Mouse (Mus musculus): Measurements from ENCODE around the gene Rapgef5.

The Rapgef5 gene

DNA sequence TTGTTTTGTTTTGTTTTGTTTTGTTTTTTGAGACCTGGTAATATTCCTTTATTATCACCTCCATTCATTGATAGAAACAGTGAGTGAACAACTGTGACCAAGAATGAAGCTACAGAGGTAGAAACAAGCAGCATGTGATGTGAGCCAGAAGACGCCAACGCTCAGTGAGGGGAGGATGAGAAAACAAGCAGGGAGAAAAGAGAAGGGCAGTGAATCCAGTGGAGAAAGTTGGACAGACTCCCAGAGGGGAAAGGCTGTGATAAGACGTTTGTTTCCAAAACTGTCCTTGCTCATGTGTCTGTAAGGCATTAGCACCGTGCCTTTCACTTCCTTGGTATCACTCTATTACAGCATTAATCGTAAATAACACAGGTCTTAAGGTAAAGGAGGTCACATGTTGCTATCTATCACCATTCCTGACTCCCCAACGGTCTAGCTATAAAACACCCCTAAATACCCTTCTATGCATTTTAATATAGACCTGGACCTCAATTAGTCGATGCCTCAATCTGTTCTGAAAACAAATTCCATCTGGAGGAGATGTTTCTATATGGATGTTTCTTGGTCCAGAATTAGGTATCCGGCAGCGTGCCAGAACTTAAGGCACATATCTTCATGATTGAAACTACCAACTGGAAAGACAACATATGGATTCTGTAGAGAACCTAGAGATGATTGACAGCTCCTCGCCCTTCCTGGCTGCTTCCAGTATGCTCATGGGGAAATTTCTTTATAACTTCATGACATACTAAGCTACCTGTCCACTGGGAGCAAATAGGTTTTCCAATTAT, 153.5 kb downstream of the Rapgef5 start:
- 51% methylated on average over 10 of the region's 10 CpGs for WGBS

- 57% methylated on average over 2 of the region's 2 CpGs for WGBS
Measured at GRCm38 (mm10) chr12:117673188-117673587, 156.9 kb downstream of the Rapgef5 start.

- WGBS = 96% methylated on average over 2 of the region's 2 CpGs
Measured at GRCm38 (mm10) chr12:117674511-117674910, 158.2 kb downstream of the Rapgef5 start.

- WGBS = 92% methylated on average over 4 of the region's 4 CpGs
Measured at GRCm38 (mm10) chr12:117676265-117676664, 160.0 kb downstream of the Rapgef5 start.

GRCm38 (mm10) chr12:117678916-117679315, 162.6 kb downstream of the Rapgef5 start:
- WGBS = 49% methylated on average over 3 of the region's 3 CpGs

GRCm38 (mm10) chr12:117679795-117680194, 163.5 kb downstream of the Rapgef5 start:
- WGBS = 70% methylated on average over 4 of the region's 4 CpGs

DNA sequence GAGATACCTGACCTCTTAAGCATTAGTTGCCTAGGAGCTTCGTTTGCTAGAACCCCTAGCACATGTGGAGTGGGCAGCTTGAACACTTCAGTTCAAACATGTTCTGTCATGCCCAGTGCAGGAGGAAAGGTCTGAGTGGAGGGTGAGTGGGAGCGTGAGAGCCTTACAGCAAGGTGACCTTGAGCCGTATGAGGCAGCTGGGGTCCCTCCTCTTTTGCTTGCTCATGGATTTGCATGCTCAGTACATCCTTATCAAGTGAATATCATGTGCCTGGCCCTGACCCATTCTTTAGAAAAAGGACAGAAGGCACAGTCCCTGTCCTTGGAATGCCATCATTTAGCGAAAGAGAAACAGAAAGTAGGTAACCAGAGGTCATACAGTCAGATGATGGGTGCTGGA, 165.0 kb downstream of the Rapgef5 start:
- 87% methylated on average over 4 of the region's 4 CpGs for WGBS

DNA sequence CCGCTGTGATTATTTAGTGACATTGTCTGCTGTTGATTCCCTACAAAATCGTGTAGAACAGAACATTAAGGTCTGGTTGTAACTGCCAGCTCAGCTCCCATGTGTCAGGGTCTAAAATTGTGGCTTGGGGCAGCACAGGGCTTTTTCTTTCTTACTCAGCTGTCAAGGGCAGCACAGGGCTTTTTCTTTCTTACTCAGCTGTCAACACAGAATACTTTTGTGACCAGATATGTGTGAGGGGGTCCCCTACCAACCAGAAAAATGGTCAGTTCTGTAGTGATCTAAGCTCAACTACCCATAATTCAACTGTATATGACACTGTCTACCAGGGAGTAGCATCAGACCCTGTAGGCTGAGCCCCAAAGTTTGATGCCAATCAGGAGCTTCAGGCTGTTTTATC, 167.1 kb downstream of the Rapgef5 start:
- 67% methylated on average over 2 of the region's 2 CpGs for WGBS

- WGBS = 83% methylated on average over 3 of the region's 3 CpGs
Measured at GRCm38 (mm10) chr12:117683984-117684383, 167.7 kb downstream of the Rapgef5 start.

- 45% methylated on average over 3 of the region's 3 CpGs for WGBS
Measured at GRCm38 (mm10) chr12:117684788-117685187, 168.5 kb downstream of the Rapgef5 start.

GRCm38 (mm10) chr12:117686732-117687131, 170.5 kb downstream of the Rapgef5 start:
- 87% methylated on average over 3 of the region's 3 CpGs for WGBS

DNA sequence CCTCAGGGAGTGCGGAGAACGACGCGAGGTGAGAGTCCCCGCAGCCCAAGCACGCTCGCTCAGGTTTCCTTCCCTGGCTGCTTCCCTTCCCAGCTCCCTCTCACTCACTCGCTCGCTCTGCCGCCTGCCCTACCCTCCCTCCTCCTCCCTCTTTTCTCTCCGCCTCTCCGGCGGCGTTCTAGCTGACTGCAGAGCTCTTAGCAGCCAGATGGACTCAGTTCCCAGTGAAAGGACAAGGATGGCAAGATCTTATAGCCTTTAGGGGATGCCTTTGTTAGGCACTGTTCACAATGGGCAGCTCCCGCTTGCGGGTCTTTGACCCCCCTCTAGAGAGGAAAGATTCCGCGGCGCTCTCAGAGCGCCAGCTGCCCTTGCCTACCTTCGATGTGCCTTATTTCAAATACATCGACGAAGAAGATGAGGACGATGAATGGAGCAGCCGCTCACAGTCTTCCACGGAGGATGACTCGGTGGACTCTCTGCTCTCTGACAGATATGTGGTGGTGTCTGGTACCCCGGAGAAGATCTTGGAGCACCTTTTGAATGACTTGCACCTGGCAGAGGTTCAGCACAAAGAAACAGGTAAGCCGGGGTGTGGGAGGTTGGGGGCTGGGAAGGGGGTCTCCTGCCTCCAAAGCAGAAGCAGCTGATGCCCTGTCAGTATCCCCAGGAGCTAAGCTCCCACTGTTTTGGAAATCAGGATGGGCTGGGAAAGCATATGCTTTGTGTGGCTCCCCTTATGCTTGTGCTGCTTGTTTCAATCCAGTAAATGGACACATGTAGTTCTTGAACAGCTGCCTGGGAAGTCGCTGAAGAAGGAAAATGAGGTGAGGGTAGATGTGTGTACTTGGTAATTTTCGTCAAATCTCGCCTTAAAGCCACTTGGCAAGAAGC, 172.6 kb downstream of the Rapgef5 start:
- whole genome bisulfite sequencing = 14% methylated on average over 32 of the region's 32 CpGs

DNA sequence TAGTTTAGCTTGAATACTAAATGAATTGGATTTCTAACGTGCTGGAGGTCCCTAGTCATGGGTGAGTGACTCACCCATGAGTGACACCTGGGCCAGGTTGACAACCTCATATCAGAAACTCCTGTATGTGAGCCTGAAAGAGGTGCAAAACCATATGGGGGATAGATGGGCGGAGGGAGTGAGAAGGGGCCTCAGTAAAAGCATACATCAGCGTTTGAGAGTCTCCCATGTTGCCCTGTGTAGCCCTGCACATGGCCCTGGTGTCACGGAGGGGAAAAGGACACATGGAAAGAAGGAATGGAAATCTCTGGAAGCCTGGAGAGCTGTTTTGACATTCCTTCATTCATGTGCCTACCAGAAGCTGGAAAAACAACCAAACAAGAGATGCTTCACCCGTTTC, 175.1 kb downstream of the Rapgef5 start:
- WGBS = 42% methylated on average over 5 of the region's 5 CpGs

GRCm38 (mm10) chr12:117692775-117693174, 176.5 kb downstream of the Rapgef5 start:
- WGBS = 57% methylated on average over 1 of the region's 1 CpGs

DNA sequence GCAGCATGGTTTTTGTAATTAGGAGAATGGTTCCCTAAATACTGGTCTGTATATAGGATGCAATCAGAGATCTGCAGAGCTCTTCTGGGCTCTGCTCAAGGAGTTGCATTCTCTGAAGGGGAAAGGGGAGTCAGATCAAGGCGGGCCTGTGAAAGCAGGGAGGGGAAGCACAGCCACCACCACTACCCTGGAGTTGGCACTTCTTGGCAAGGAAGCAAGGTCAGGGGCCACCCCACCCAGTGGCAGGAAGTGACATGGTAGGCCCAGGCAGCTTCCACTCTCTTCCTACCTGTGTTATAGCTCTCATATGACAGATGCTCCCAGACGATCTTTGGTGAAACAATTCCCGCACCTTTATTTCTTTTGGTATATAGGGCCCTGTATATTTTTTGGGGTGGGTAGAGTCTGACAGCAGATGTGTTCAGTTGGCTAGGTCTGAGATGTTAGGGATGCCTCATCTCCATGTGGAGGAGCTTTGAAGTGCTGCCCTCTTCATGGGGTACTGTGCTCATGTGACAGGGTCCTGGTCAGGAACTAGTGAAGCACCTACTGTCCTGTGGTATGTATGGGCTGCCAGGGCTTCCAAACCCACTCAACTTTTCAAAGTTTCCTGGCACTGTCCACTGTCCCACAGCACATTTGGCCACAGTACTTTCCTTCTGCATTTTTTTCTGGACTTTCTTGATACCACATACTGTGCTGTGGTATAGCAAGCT, 183.8 kb downstream of the Rapgef5 start:
- 86% methylated on average over 3 of the region's 3 CpGs for WGBS

DNA sequence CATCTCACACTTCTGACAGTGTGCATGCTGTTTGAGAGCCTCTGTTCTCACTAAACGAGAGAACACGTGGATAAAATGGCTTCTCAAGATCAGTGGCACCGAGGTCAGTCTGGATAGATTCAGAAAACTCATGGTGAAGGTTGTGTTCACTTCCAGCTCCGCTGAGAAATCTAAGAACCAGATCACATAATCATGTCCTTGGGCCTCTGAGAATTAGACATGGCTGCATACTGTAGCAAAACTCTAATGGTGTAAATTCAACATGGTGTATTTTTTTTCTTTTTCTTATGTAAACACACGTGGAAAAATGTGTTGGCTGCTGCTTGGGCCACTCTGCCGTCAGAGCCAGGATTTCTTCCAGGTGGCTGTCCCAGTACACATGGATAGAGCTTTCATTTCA, 184.6 kb downstream of the Rapgef5 start:
- 72% methylated on average over 6 of the region's 6 CpGs for WGBS

GRCm38 (mm10) chr12:117702291-117702690, 186.0 kb downstream of the Rapgef5 start:
- 88% methylated on average over 8 of the region's 8 CpGs for WGBS

GRCm38 (mm10) chr12:117702928-117703327, 186.6 kb downstream of the Rapgef5 start:
- WGBS = 60% methylated on average over 9 of the region's 9 CpGs

GRCm38 (mm10) chr12:117703413-117703812, 187.1 kb downstream of the Rapgef5 start:
- 38% methylated on average over 2 of the region's 2 CpGs for WGBS

DNA sequence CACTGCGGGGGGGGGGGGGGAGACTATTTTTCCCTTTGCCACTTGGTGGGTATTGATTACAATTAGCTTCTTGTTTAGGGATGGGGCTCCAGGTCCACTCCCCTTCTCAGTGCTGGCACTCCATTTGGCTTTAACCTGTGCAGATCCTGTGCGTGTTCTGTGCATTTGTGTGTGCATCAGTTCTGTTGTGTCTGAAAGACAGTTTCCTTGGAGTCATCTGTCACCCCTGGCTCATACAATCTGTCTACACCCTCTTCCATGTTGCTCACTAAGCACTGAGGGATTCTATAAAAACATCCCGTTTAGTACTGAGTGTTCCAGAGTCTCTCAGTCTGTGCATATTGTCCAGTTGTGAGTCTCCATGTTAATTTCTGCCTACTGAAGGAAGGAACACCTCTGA, 189.0 kb downstream of the Rapgef5 start:
- WGBS = 59% methylated on average over 3 of the region's 3 CpGs

GRCm38 (mm10) chr12:117709280-117709679, 193.0 kb downstream of the Rapgef5 start:
- 65% methylated on average over 12 of the region's 12 CpGs for WGBS

DNA sequence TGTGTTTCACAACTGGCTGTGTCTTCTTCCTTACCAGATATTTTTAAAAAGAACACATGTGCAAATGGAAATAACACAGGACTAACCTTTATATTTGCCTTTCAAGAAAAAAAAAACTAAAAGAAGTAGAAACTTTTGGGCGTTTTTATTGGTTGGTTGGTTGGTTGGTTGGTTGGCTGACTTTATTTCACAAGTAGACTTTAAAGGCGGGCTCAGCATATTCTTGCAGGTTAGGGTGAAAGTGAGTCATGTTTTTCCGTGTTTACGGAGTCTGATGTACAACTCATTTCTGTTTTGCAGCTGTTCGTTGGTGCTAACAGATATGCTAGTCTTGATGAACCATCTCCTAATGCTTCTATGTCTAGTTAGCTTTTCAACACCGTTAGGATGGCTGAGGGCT, 196.2 kb downstream of the Rapgef5 start:
- 82% methylated on average over 6 of the region's 6 CpGs for WGBS
